8 mouse cellular contexts compared by ENCODE assay signal in genomic region chr8:84738266-84738665, GRCm38 (mm10). TPM values are rescaled to one million over a fixed set of nuclear protein-coding genes. Genes with fewer than 3 reads are reported as not detected.
DNase-seq lines count a peak whose midpoint lies in the region; ATAC-seq lines count a peak whose summit lies in the region.

No protein-coding gene starts in this region.

- 0 out of 2 replicates have a peak overlapping the region, but pooled peaks have one; percentile 14 for H3K9ac ChIP-seq in kidney, embryonic 15.5 days
- peak overlapping the region; percentile 65 for H3K9ac ChIP-seq in embryonic facial prominence, embryonic 13.5 days
- H3K9ac ChIP-seq in hindbrain, embryonic 14.5 days = 0 out of 2 replicates have a peak overlapping the region, but pooled peaks have one; percentile 29
- H3K9ac ChIP-seq in midbrain, embryonic 14.5 days (replicated peaks; ENCODE audit: low read length) = peak overlapping the region; percentile 9; the same call in 1 of the 2 replicates

- H3K4me2 ChIP-seq in kidney, embryonic 15.5 days = peak overlapping the region; percentile 51; the same call in 1 of the 2 replicates
- H3K4me2 ChIP-seq in embryonic facial prominence, embryonic 13.5 days = peak overlapping the region; percentile 43
- no peak overlapping the region; the same call in 1 of the 2 replicates for H3K4me2 ChIP-seq in hindbrain, embryonic 14.5 days (replicated peaks)
- H3K4me2 ChIP-seq in midbrain, embryonic 14.5 days (ENCODE audit: low read length) = no peak overlapping the region

- H3K27me3 ChIP-seq in kidney, embryonic 15.5 days = peaks cover 99% of the 10 kb centered on the region
- peaks cover 40% of the 10 kb centered on the region for H3K27me3 ChIP-seq in embryonic facial prominence, embryonic 13.5 days
- H3K27me3 ChIP-seq in hindbrain, embryonic 14.5 days (ENCODE audit: control insufficient read depth, insufficient read depth, low read length) = peaks cover 70% of the 10 kb centered on the region
- peaks cover 65% of the 10 kb centered on the region for H3K27me3 ChIP-seq in midbrain, embryonic 14.5 days (ENCODE audit: control insufficient read depth, insufficient read depth, low read length)

- 14% methylated on average over 10 of the region's 10 CpGs for WGBS in kidney, embryonic 15.5 days
- WGBS in embryonic facial prominence, embryonic 13.5 days = 17% methylated on average over 10 of the region's 10 CpGs
- 5% methylated on average over 10 of the region's 10 CpGs for WGBS in hindbrain, embryonic 14.5 days
- WGBS in midbrain, embryonic 14.5 days = 10% methylated on average over 10 of the region's 10 CpGs

- ATAC-seq in kidney, embryonic 15.5 days (replicated peaks; ENCODE audit: low FRiP score) = no peak
- no peak for ATAC-seq in embryonic facial prominence, embryonic 13.5 days (ENCODE audit: insufficient number of reproducible peaks, insufficient read depth, low FRiP score, low TSS enrichment, low read depth)
- ATAC-seq in hindbrain, embryonic 14.5 days (ENCODE audit: low FRiP score) = no peak
- no peak for ATAC-seq in midbrain, embryonic 14.5 days (ENCODE audit: low FRiP score, low TSS enrichment)

- H3K4me1 ChIP-seq in kidney, embryonic 15.5 days = peaks cover 62% of the 10 kb centered on the region
- H3K4me1 ChIP-seq in embryonic facial prominence, embryonic 13.5 days = peaks cover 89% of the 10 kb centered on the region
- H3K4me1 ChIP-seq in hindbrain, embryonic 14.5 days (replicated peaks; ENCODE audit: control insufficient read depth, insufficient read depth, low read length) = peaks cover 47% of the 10 kb centered on the region
- peaks cover 24% of the 10 kb centered on the region for H3K4me1 ChIP-seq in midbrain, embryonic 14.5 days (ENCODE audit: control insufficient read depth, insufficient read depth, low read length)

- H3K9me3 ChIP-seq in kidney, embryonic 15.5 days (replicated peaks) = no peaks in the 10 kb centered on the region
- no peaks in the 10 kb centered on the region for H3K9me3 ChIP-seq in embryonic facial prominence, embryonic 13.5 days
- no peaks in the 10 kb centered on the region for H3K9me3 ChIP-seq in hindbrain, embryonic 14.5 days (ENCODE audit: control insufficient read depth, low read length)
- H3K9me3 ChIP-seq in midbrain, embryonic 14.5 days (ENCODE audit: control insufficient read depth, low read length) = no peaks in the 10 kb centered on the region

- no peak overlapping the region for H3K27ac ChIP-seq in kidney, embryonic 15.5 days
- peak overlapping the region; percentile 99 for H3K27ac ChIP-seq in embryonic facial prominence, embryonic 13.5 days
- 0 out of 2 replicates have a peak overlapping the region, but pooled peaks have one; percentile 34 for H3K27ac ChIP-seq in hindbrain, embryonic 14.5 days
- no peak overlapping the region for H3K27ac ChIP-seq in midbrain, embryonic 14.5 days (replicated peaks; ENCODE audit: low read depth, low read length)

- no peaks in the 10 kb centered on the region for H3K36me3 ChIP-seq in kidney, embryonic 15.5 days
- H3K36me3 ChIP-seq in embryonic facial prominence, embryonic 13.5 days = no peaks in the 10 kb centered on the region
- no peaks in the 10 kb centered on the region for H3K36me3 ChIP-seq in hindbrain, embryonic 14.5 days (replicated peaks; ENCODE audit: control insufficient read depth, insufficient read depth)
- H3K36me3 ChIP-seq in midbrain, embryonic 14.5 days (ENCODE audit: control insufficient read depth, insufficient read depth, low read length) = no peaks in the 10 kb centered on the region

- no peak overlapping the region for H3K4me3 ChIP-seq in kidney, embryonic 15.5 days (replicated peaks)
- H3K4me3 ChIP-seq in embryonic facial prominence, embryonic 13.5 days = no peak overlapping the region
- no peak overlapping the region for H3K4me3 ChIP-seq in hindbrain, embryonic 14.5 days (replicated peaks; ENCODE audit: low read length)
- no peak overlapping the region for H3K4me3 ChIP-seq in midbrain, embryonic 14.5 days (replicated peaks; ENCODE audit: low read depth, low read length)

- DNase-seq in kidney, adult 9 months = no peak
- DNase-seq in hindbrain, embryonic 14.5 days (ENCODE audit: low spot score) = no peak
- DNase-seq in midbrain, embryonic 14.5 days = no peak
- no peak for DNase-seq in right cerebral cortex, postnatal 4 days
- no peak for DNase-seq in right cerebral cortex, adult 18-20 months
- DNase-seq in adrenal gland, postnatal 25 days = no peak

RNA-seq across cellular contexts. Expression of gene G430095P16Rik, which starts 15.5 kb away (rescaled TPM):
- polyA plus RNA-seq in kidney, embryonic 15.5 days (2015; fragmentation: Nextera tagmentation; extraction: Ambion mirVana) = 1.9 and 2.3 TPM in 2 replicates
- polyA plus RNA-seq in embryonic facial prominence, embryonic 13.5 days (2015; fragmentation: Nextera tagmentation; extraction: Ambion mirVana) = 6.1 and 6.2 TPM in 2 replicates
- polyA plus RNA-seq in hindbrain, embryonic 14.5 days (2014; fragmentation: Nextera tagmentation; extraction: Ambion mirVana) = 0.55 and 0.71 TPM in 2 replicates
- 0.67 and 0.91 TPM in 2 replicates for polyA plus RNA-seq in midbrain, embryonic 14.5 days (2014; fragmentation: Nextera tagmentation; extraction: Ambion mirVana)
- not detected in 2 replicates for total RNA-seq in adrenal gland, postnatal 25 days (2021)

RNA-seq across cellular contexts. Expression of gene Lyl1, which starts 37.0 kb away (rescaled TPM):
- polyA plus RNA-seq in kidney, embryonic 15.5 days (2015; fragmentation: Nextera tagmentation; extraction: Ambion mirVana) = 7.6 and 7.8 TPM in 2 replicates
- polyA plus RNA-seq in embryonic facial prominence, embryonic 13.5 days (2015; fragmentation: Nextera tagmentation; extraction: Ambion mirVana) = 4.8 and 4.9 TPM in 2 replicates
- polyA plus RNA-seq in hindbrain, embryonic 14.5 days (2014; fragmentation: Nextera tagmentation; extraction: Ambion mirVana) = 3.8 and 5.1 TPM in 2 replicates
- 1.5 and 3.8 TPM in 2 replicates for polyA plus RNA-seq in midbrain, embryonic 14.5 days (2014; fragmentation: Nextera tagmentation; extraction: Ambion mirVana)
- 3.1 and 3.8 TPM in 2 replicates for total RNA-seq in adrenal gland, postnatal 25 days (2021)

RNA-seq across cellular contexts. Expression of gene Nacc1, which starts 50.6 kb away (rescaled TPM):
- polyA plus RNA-seq in kidney, embryonic 15.5 days (2015; fragmentation: Nextera tagmentation; extraction: Ambion mirVana) = 23.9 and 25.6 TPM in 2 replicates
- polyA plus RNA-seq in embryonic facial prominence, embryonic 13.5 days (2015; fragmentation: Nextera tagmentation; extraction: Ambion mirVana) = 16.3 and 16.6 TPM in 2 replicates
- 17.8 and 18.1 TPM in 2 replicates for polyA plus RNA-seq in hindbrain, embryonic 14.5 days (2014; fragmentation: Nextera tagmentation; extraction: Ambion mirVana)
- polyA plus RNA-seq in midbrain, embryonic 14.5 days (2014; fragmentation: Nextera tagmentation; extraction: Ambion mirVana) = 19.1 and 20.2 TPM in 2 replicates
- 73.9 and 76.0 TPM in 2 replicates for total RNA-seq in adrenal gland, postnatal 25 days (2021)

RNA-seq across cellular contexts. Expression of gene Trmt1, which starts 52.2 kb away (rescaled TPM):
- polyA plus RNA-seq in kidney, embryonic 15.5 days (2015; fragmentation: Nextera tagmentation; extraction: Ambion mirVana) = 68.7 and 73.8 TPM in 2 replicates
- 71.3 and 78.6 TPM in 2 replicates for polyA plus RNA-seq in embryonic facial prominence, embryonic 13.5 days (2015; fragmentation: Nextera tagmentation; extraction: Ambion mirVana)
- 55.2 and 62.1 TPM in 2 replicates for polyA plus RNA-seq in hindbrain, embryonic 14.5 days (2014; fragmentation: Nextera tagmentation; extraction: Ambion mirVana)
- 56.9 and 59.6 TPM in 2 replicates for polyA plus RNA-seq in midbrain, embryonic 14.5 days (2014; fragmentation: Nextera tagmentation; extraction: Ambion mirVana)
- 75.1 and 83.9 TPM in 2 replicates for total RNA-seq in adrenal gland, postnatal 25 days (2021)

Comparison
In these comparisons a context has a peak if more than half of its experiments do, and no peak if none do; other contexts are left out.
1. H3K27ac ChIP-seq: peak in embryonic facial prominence, embryonic 13.5 days (single experiment) and hindbrain, embryonic 14.5 days (single experiment); none in kidney, embryonic 15.5 days (single experiment) and midbrain, embryonic 14.5 days (single experiment).
2. H3K4me2 ChIP-seq: peak in kidney, embryonic 15.5 days (single experiment) and embryonic facial prominence, embryonic 13.5 days (single experiment); none in hindbrain, embryonic 14.5 days (single experiment) and midbrain, embryonic 14.5 days (single experiment).
3. H3K9ac ChIP-seq: peak in every context shown above with its lines; median percentile 65 in embryonic facial prominence, embryonic 13.5 days; 29 in hindbrain, embryonic 14.5 days; 14 in kidney, embryonic 15.5 days; 9 in midbrain, embryonic 14.5 days.